Mouse (Mus musculus): ENCODE results near the gene Sumo3. TPM values are rescaled to one million over a fixed set of nuclear protein-coding genes. Genes with fewer than 3 reads are reported as not detected.

Sumo3 gene
- total RNA-seq, 2 experiments from 2014 or later: 89.0 to 106 TPM

Small RNA genes within 50 kb of the gene (microRNA-seq; reads per million reads assigned to microRNA genes)
- gene Mir1930: 18.2 reads per million, percentile 31 among the genes with 10 or more reads in this experiment

Other genes starting within 250 kb of the Sumo3 start
- 10 to 100 TPM; 10.8 to 68.2 TPM for gene Adarb1, start 187.8 kb upstream of the Sumo3 start, total RNA-seq (2021)
- 10 to 100 TPM; 19.2 to 25.0 TPM for gene Fam207a, start 90.3 kb upstream of the Sumo3 start, total RNA-seq (2021)
- 1 to 10 TPM; 4.2 to 9.1 TPM for gene Itgb2, start 75.8 kb upstream of the Sumo3 start, total RNA-seq (2021)
- gene Pttg1ip, start 24.4 kb upstream of the Sumo3 start, total RNA-seq (2021): 100 to 1,000 TPM; 197 to 219 TPM
- gene Gm49325, start 100 bp downstream of the Sumo3 start, total RNA-seq (2021): 10 to 100 TPM; 24.1 to 27.6 TPM
- gene Ube2g2, start 16.2 kb downstream of the Sumo3 start, total RNA-seq (2021): 10 to 100 TPM; 57.3 to 67.6 TPM
- gene Tspear, start 80.5 kb downstream of the Sumo3 start, total RNA-seq (2021): under 1 TPM; 0.16 to 0.23 TPM
- gene Gm19402, start 84.7 kb downstream of the Sumo3 start, total RNA-seq (2021): not detected
- not detected for gene Gm9508, start 91.1 kb downstream of the Sumo3 start, total RNA-seq (2021)
- not detected for gene Gm10272, start 100.5 kb downstream of the Sumo3 start, total RNA-seq (2021)
- gene Gm10024, start 105.4 kb downstream of the Sumo3 start, total RNA-seq (2021): not detected
- gene Gm10142, start 109.7 kb downstream of the Sumo3 start, total RNA-seq (2021): not detected
- not detected for gene Krtap12-1, start 114.5 kb downstream of the Sumo3 start, total RNA-seq (2021)
- gene Gm10100, start 120.4 kb downstream of the Sumo3 start, total RNA-seq (2021): not detected
- not detected for gene Gm18596, start 136.5 kb downstream of the Sumo3 start, total RNA-seq (2021)
- not detected for gene Gm9736, start 145.3 kb downstream of the Sumo3 start, total RNA-seq (2021)
- not detected for gene Gm3233, start 153.6 kb downstream of the Sumo3 start, total RNA-seq (2021)
- not detected for gene Gm3238, start 165.2 kb downstream of the Sumo3 start, total RNA-seq (2021)
- not detected for gene Gm7138, start 170.8 kb downstream of the Sumo3 start, total RNA-seq (2021)
- gene Gm3250, start 176.4 kb downstream of the Sumo3 start, total RNA-seq (2021): not detected
- gene Gm7137, start 182.1 kb downstream of the Sumo3 start, total RNA-seq (2021): not detected
- gene Gm9639, start 189.0 kb downstream of the Sumo3 start, total RNA-seq (2021): not detected
- gene Gm19668, start 193.0 kb downstream of the Sumo3 start, total RNA-seq (2021): not detected
- gene Gm9507, start 205.7 kb downstream of the Sumo3 start, total RNA-seq (2021): not detected
- not detected for gene Gm2696, start 208.6 kb downstream of the Sumo3 start, total RNA-seq (2021)
- not detected for gene Krtap10-4, start 221.0 kb downstream of the Sumo3 start, total RNA-seq (2021)
- gene Krtap10-10, start 229.8 kb downstream of the Sumo3 start, total RNA-seq (2021): not detected
- gene Gm36176, start 240.7 kb downstream of the Sumo3 start, total RNA-seq (2021): not detected
- not detected for gene Gm10318, start 246.8 kb downstream of the Sumo3 start, total RNA-seq (2021)